Mouse (Mus musculus): Measurements from ENCODE around the gene Kctd13. TPM values are rescaled to one million over a fixed set of nuclear protein-coding genes. Genes with fewer than 3 reads are reported as not detected.

Gene Kctd13
- 1.9 TPM for polyA plus RNA-seq (2014; fragmentation: Illumina TruSeq; extraction: RNeasy Lipid Tissue Mini Kit (QIAGEN cat#74804))

GRCm38 (mm10) chr7:126928384-126929037 is at the start of gene Kctd13:
Kctd13 (plus strand) TSS chr7:126928879.

GRCm38 (mm10) chr7:126884286-126885164 is 44.2 kb upstream of the Kctd13 start, which contains the start of gene Taok2:
Taok2 (minus strand) TSS chr7:126884703.

GRCm38 (mm10) chr7:126922624-126923060 is 6.0 kb upstream of the Kctd13 start, which contains the start of gene Tmem219:
Tmem219 (minus strand) TSS chr7:126922917.

GRCm38 (mm10) chr7:126949403-126949792 is 20.7 kb downstream of the Kctd13 start, which contains the start of gene Asphd1:
Asphd1 (minus strand) TSS chr7:126949582.

GRCm38 (mm10) chr7:126949793-126950646 is 21.3 kb downstream of the Kctd13 start, which contains the start of gene Sez6l2:
Sez6l2 (plus strand) TSS chr7:126950563.

GRCm38 (mm10) chr7:126975893-126975949 is 47.0 kb downstream of the Kctd13 start, which contains the start of gene Cdipt:
Cdipt (plus strand) TSS chr7:126975914.

GRCm38 (mm10) chr7:126975950-126976866 is 47.5 kb downstream of the Kctd13 start, which contains the start of gene Cdiptos:
Cdiptos (minus strand) TSS chr7:126976098.

Other genes with a start within 250 kb of the Kctd13 start
- 0.26 TPM for gene Bola2, start 233.5 kb upstream of the Kctd13 start, polyA plus RNA-seq (2014; fragmentation: Illumina TruSeq; extraction: RNeasy Lipid Tissue Mini Kit (QIAGEN cat#74804))
- 1.2 TPM for gene Slx1b, start 233.1 kb upstream of the Kctd13 start, polyA plus RNA-seq (2014; fragmentation: Illumina TruSeq; extraction: RNeasy Lipid Tissue Mini Kit (QIAGEN cat#74804))
- gene Coro1a, start 221.1 kb upstream of the Kctd13 start, polyA plus RNA-seq (2014; fragmentation: Illumina TruSeq; extraction: RNeasy Lipid Tissue Mini Kit (QIAGEN cat#74804)), result 2.9 TPM
- gene Mapk3, start 169.3 kb upstream of the Kctd13 start, polyA plus RNA-seq (2014; fragmentation: Illumina TruSeq; extraction: RNeasy Lipid Tissue Mini Kit (QIAGEN cat#74804)), result 15.3 TPM
- gene Gdpd3, start 162.5 kb upstream of the Kctd13 start, polyA plus RNA-seq (2014; fragmentation: Illumina TruSeq; extraction: RNeasy Lipid Tissue Mini Kit (QIAGEN cat#74804)), result not detected
- gene Ypel3, start 151.9 kb upstream of the Kctd13 start, polyA plus RNA-seq (2014; fragmentation: Illumina TruSeq; extraction: RNeasy Lipid Tissue Mini Kit (QIAGEN cat#74804)), result 9.1 TPM
- not detected for gene Tbx6, start 147.4 kb upstream of the Kctd13 start, polyA plus RNA-seq (2014; fragmentation: Illumina TruSeq; extraction: RNeasy Lipid Tissue Mini Kit (QIAGEN cat#74804))
- gene Ppp4c, start 136.4 kb upstream of the Kctd13 start, polyA plus RNA-seq (2014; fragmentation: Illumina TruSeq; extraction: RNeasy Lipid Tissue Mini Kit (QIAGEN cat#74804)), result 36.4 TPM
- 1.5 TPM for gene Fam57b, start 131.2 kb upstream of the Kctd13 start, polyA plus RNA-seq (2014; fragmentation: Illumina TruSeq; extraction: RNeasy Lipid Tissue Mini Kit (QIAGEN cat#74804))
- not detected for gene 4930451I11Rik, start 97.2 kb upstream of the Kctd13 start, polyA plus RNA-seq (2014; fragmentation: Illumina TruSeq; extraction: RNeasy Lipid Tissue Mini Kit (QIAGEN cat#74804))
- gene Doc2a, start 81.5 kb upstream of the Kctd13 start, polyA plus RNA-seq (2014; fragmentation: Illumina TruSeq; extraction: RNeasy Lipid Tissue Mini Kit (QIAGEN cat#74804)), result not detected
- 21.5 TPM for gene Hirip3, start 66.9 kb upstream of the Kctd13 start, polyA plus RNA-seq (2014; fragmentation: Illumina TruSeq; extraction: RNeasy Lipid Tissue Mini Kit (QIAGEN cat#74804))
- 19.9 TPM for gene Ino80e, start 66.5 kb upstream of the Kctd13 start, polyA plus RNA-seq (2014; fragmentation: Illumina TruSeq; extraction: RNeasy Lipid Tissue Mini Kit (QIAGEN cat#74804))
- 8.2 TPM for gene Taok2, start 44.2 kb upstream of the Kctd13 start, polyA plus RNA-seq (2014; fragmentation: Illumina TruSeq; extraction: RNeasy Lipid Tissue Mini Kit (QIAGEN cat#74804))
- gene Tmem219, start 6.0 kb upstream of the Kctd13 start, polyA plus RNA-seq (2014; fragmentation: Illumina TruSeq; extraction: RNeasy Lipid Tissue Mini Kit (QIAGEN cat#74804)), result 6.6 TPM
- gene Asphd1, start 20.7 kb downstream of the Kctd13 start, polyA plus RNA-seq (2014; fragmentation: Illumina TruSeq; extraction: RNeasy Lipid Tissue Mini Kit (QIAGEN cat#74804)), result not detected
- gene Sez6l2, start 21.7 kb downstream of the Kctd13 start, polyA plus RNA-seq (2014; fragmentation: Illumina TruSeq; extraction: RNeasy Lipid Tissue Mini Kit (QIAGEN cat#74804)), result 2.7 TPM
- gene Cdipt, start 47.0 kb downstream of the Kctd13 start, polyA plus RNA-seq (2014; fragmentation: Illumina TruSeq; extraction: RNeasy Lipid Tissue Mini Kit (QIAGEN cat#74804)), result 13.1 TPM
- gene Cdiptos, start 47.2 kb downstream of the Kctd13 start, polyA plus RNA-seq (2014; fragmentation: Illumina TruSeq; extraction: RNeasy Lipid Tissue Mini Kit (QIAGEN cat#74804)), result 0.91 TPM
- gene Mvp, start 85.7 kb downstream of the Kctd13 start, polyA plus RNA-seq (2014; fragmentation: Illumina TruSeq; extraction: RNeasy Lipid Tissue Mini Kit (QIAGEN cat#74804)), result 0.46 TPM
- not detected for gene Pagr1b, start 87.6 kb downstream of the Kctd13 start, polyA plus RNA-seq (2014; fragmentation: Illumina TruSeq; extraction: RNeasy Lipid Tissue Mini Kit (QIAGEN cat#74804))
- gene Pagr1a, start 88.5 kb downstream of the Kctd13 start, polyA plus RNA-seq (2014; fragmentation: Illumina TruSeq; extraction: RNeasy Lipid Tissue Mini Kit (QIAGEN cat#74804)), result not detected
- 0.60 TPM for gene Gm42742, start 92.2 kb downstream of the Kctd13 start, polyA plus RNA-seq (2014; fragmentation: Illumina TruSeq; extraction: RNeasy Lipid Tissue Mini Kit (QIAGEN cat#74804))
- gene Prrt2, start 92.3 kb downstream of the Kctd13 start, polyA plus RNA-seq (2014; fragmentation: Illumina TruSeq; extraction: RNeasy Lipid Tissue Mini Kit (QIAGEN cat#74804)), result not detected
- gene Maz, start 98.2 kb downstream of the Kctd13 start, polyA plus RNA-seq (2014; fragmentation: Illumina TruSeq; extraction: RNeasy Lipid Tissue Mini Kit (QIAGEN cat#74804)), result 33.1 TPM
- 6.0 TPM for gene Kif22, start 113.6 kb downstream of the Kctd13 start, polyA plus RNA-seq (2014; fragmentation: Illumina TruSeq; extraction: RNeasy Lipid Tissue Mini Kit (QIAGEN cat#74804))
- gene Zg16, start 158.4 kb downstream of the Kctd13 start, polyA plus RNA-seq (2014; fragmentation: Illumina TruSeq; extraction: RNeasy Lipid Tissue Mini Kit (QIAGEN cat#74804)), result 5.4 TPM
- gene AI467606, start 162.5 kb downstream of the Kctd13 start, polyA plus RNA-seq (2014; fragmentation: Illumina TruSeq; extraction: RNeasy Lipid Tissue Mini Kit (QIAGEN cat#74804)), result 2.9 TPM
- gene Qprt, start 193.3 kb downstream of the Kctd13 start, polyA plus RNA-seq (2014; fragmentation: Illumina TruSeq; extraction: RNeasy Lipid Tissue Mini Kit (QIAGEN cat#74804)), result 0.71 TPM
- 1.1 TPM for gene Spn, start 208.9 kb downstream of the Kctd13 start, polyA plus RNA-seq (2014; fragmentation: Illumina TruSeq; extraction: RNeasy Lipid Tissue Mini Kit (QIAGEN cat#74804))

Data from ovary, adult 10 weeks (tissue).